Mouse (Mus musculus) large intestine, adult 2 months (tissue): ENCODE measurements around the gene Mafb. TPM values are rescaled to one million over a fixed set of nuclear protein-coding genes. Genes with fewer than 3 reads are reported as not detected.

ENCODE experiments used
- DNase-seq: peaks from one replicate; pipeline ENCODE4 v3.0.0-alpha.2; 2012; ENCODE audit warnings: low read depth, low spot score
- WGBS: fragments of 180-500 bp; shearing (Covaris S2); methylation state at CpG from one replicate; pipeline ENCODE4 v1.1.7; 2018; 5-methylcytosine and 5-hydroxymethylcytosine counted together
- polyA plus RNA-seq: library from polyadenylated mRNA; depleted of rRNA; stranded (reverse); fragments of >200 nt; gene quantifications from 2 replicates; pipeline ENCODE4 v1.2.3, GENCODE M21; 2012

Gene Mafb
- polyA plus RNA-seq, 1 experiment, result 7.8 TPM

- WGBS, result 3% methylated on average over 50 of the region's 50 CpGs
- DNase-seq, result no peak
Measured at GRCm38 (mm10) chr2:160365107-160365911, 1.6 kb downstream of the Mafb start.

GRCm38 (mm10) chr2:160364666-160365065 lies 2.2 kb downstream of the Mafb start:
- WGBS, result 21% methylated on average over 12 of the region's 12 CpGs
- DNase-seq, result no peak

- 22% methylated on average over 9 of the region's 9 CpGs for WGBS
- no peak for DNase-seq
Measured at GRCm38 (mm10) chr2:160364128-160364650, 2.7 kb downstream of the Mafb start.

- 49% methylated on average over 4 of the region's 4 CpGs for WGBS
- DNase-seq, result no peak
Measured at GRCm38 (mm10) chr2:160363201-160363600, 3.7 kb downstream of the Mafb start.

- DNase-seq, result no peak
- WGBS, result 29% methylated on average over 16 of the region's 16 CpGs
Measured at GRCm38 (mm10) chr2:160361442-160362121, 5.3 kb downstream of the Mafb start.

- WGBS, result 42% methylated on average over 8 of the region's 8 CpGs
- DNase-seq, result no peak
Measured at GRCm38 (mm10) chr2:160360234-160360874, 6.5 kb downstream of the Mafb start.

- no peak for DNase-seq
- 34% methylated on average over 4 of the region's 4 CpGs for WGBS
Measured at GRCm38 (mm10) chr2:160358896-160359295, 8.0 kb downstream of the Mafb start.

GRCm38 (mm10) chr2:160357442-160357841 lies 9.4 kb downstream of the Mafb start:
- DNase-seq, result no peak
- 75% methylated on average over 4 of the region's 4 CpGs for WGBS

- 71% methylated on average over 5 of the region's 5 CpGs for WGBS
- DNase-seq, result no peak
Measured at GRCm38 (mm10) chr2:160356132-160356531, 10.7 kb downstream of the Mafb start.

GRCm38 (mm10) chr2:160354319-160354718 lies 12.5 kb downstream of the Mafb start:
- WGBS, result 69% methylated on average over 2 of the region's 2 CpGs
- no peak for DNase-seq

- 20% methylated on average over 2 of the region's 2 CpGs for WGBS
- DNase-seq, result no peak
Measured at GRCm38 (mm10) chr2:160353581-160353980, 13.3 kb downstream of the Mafb start.

- WGBS, result 48% methylated on average over 8 of the region's 8 CpGs
- DNase-seq, result no peak
Measured at GRCm38 (mm10) chr2:160351038-160351574, 15.8 kb downstream of the Mafb start.

GRCm38 (mm10) chr2:160349578-160349977 lies 17.3 kb downstream of the Mafb start:
- no peak for DNase-seq
- 23% methylated on average over 4 of the region's 4 CpGs for WGBS

- no peak for DNase-seq
- 78% methylated on average over 7 of the region's 7 CpGs for WGBS
Measured at GRCm38 (mm10) chr2:160348796-160349195, 18.1 kb downstream of the Mafb start.

GRCm38 (mm10) chr2:160348072-160348604 lies 18.7 kb downstream of the Mafb start:
- 52% methylated on average over 4 of the region's 4 CpGs for WGBS
- DNase-seq, result no peak

GRCm38 (mm10) chr2:160345644-160346043 lies 21.2 kb downstream of the Mafb start:
- no peak for DNase-seq

- WGBS, result 28% methylated on average over 4 of the region's 4 CpGs
- DNase-seq, result no peak
Measured at GRCm38 (mm10) chr2:160340121-160340520, 26.7 kb downstream of the Mafb start.

GRCm38 (mm10) chr2:160339595-160339994 lies 27.3 kb downstream of the Mafb start:
- 86% methylated on average over 5 of the region's 5 CpGs for whole genome bisulfite sequencing
- no peak for DNase-seq

GRCm38 (mm10) chr2:160336053-160336452 lies 30.8 kb downstream of the Mafb start:
- WGBS, result 24% methylated on average over 2 of the region's 2 CpGs
- DNase-seq, result no peak

- WGBS, result 4% methylated on average over 1 of the region's 1 CpGs
- DNase-seq, result no peak
Measured at GRCm38 (mm10) chr2:160335043-160335442, 31.8 kb downstream of the Mafb start.
